Mouse (Mus musculus) limb, embryonic 15.5 days (tissue): ENCODE data around the gene Epb41. TPM values are rescaled to one million over a fixed set of nuclear protein-coding genes. Genes with fewer than 3 reads are reported as not detected.

ENCODE experiments used
- ATAC-seq: fragments of 200-750 bp; cut with Nextera tagmentation; 2 replicates; pipeline ENCODE4 v1.8.0; 2017; ENCODE audit warnings: low read depth, moderate TSS enrichment; ENCODE audit not compliant: insufficient number of reproducible peaks, low FRiP score, low TSS enrichment
- H3K27ac ChIP-seq: fragments of 300-500 bp; sonication (generic); 2 replicates; pipeline ENCODE4 v1.5.1; 2015; ENCODE audit warnings: moderate library complexity, mild to moderate bottlenecking, inconsistent platforms
- H3K27me3 ChIP-seq: fragments of 300-500 bp; sonication (generic); 2 replicates; pipeline ENCODE4 v1.6.1; 2015; ENCODE audit warnings: inconsistent platforms
- H3K36me3 ChIP-seq: fragments of 300-500 bp; sonication (generic); 2 replicates; pipeline ENCODE4 v1.6.1; 2015; ENCODE audit warnings: inconsistent platforms
- H3K4me1 ChIP-seq: fragments of 300-500 bp; sonication (generic); 2 replicates; pipeline ENCODE4 v1.6.1; 2015; ENCODE audit warnings: inconsistent platforms
- H3K4me2 ChIP-seq: fragments of 300-500 bp; sonication (generic); 2 replicates; pipeline ENCODE4 v1.6.1; 2015; ENCODE audit warnings: mild to moderate bottlenecking, inconsistent platforms
- H3K4me3 ChIP-seq: fragments of 300-500 bp; sonication (generic); 2 replicates; pipeline ENCODE4 v1.5.1; 2015; ENCODE audit warnings: mild to moderate bottlenecking, inconsistent platforms
- H3K9ac ChIP-seq: fragments of 300-500 bp; sonication (generic); 2 replicates; pipeline ENCODE4 v1.6.1; 2015; ENCODE audit warnings: inconsistent platforms
- H3K9me3 ChIP-seq: fragments of 300-500 bp; sonication (generic); 2 replicates; pipeline ENCODE4 v1.6.1; 2016; ENCODE audit warnings: inconsistent platforms
- WGBS: fragments of 180-500 bp; shearing (Covaris S2); methylation state at CpG from one replicate; pipeline ENCODE4 v1.1.7; 2015; 5-methylcytosine and 5-hydroxymethylcytosine counted together
- polyA plus RNA-seq: library from polyadenylated mRNA; unstranded; fragments of >200 nt; fragmentation: Nextera tagmentation; extraction: Ambion mirVana; gene quantifications from 2 replicates; pipeline ENCODE4 v1.2.1, GENCODE M21; 2015

Gene Epb41
- polyA plus RNA-seq, 1 experiment from 2014 or later: 59.8 TPM

DNA sequence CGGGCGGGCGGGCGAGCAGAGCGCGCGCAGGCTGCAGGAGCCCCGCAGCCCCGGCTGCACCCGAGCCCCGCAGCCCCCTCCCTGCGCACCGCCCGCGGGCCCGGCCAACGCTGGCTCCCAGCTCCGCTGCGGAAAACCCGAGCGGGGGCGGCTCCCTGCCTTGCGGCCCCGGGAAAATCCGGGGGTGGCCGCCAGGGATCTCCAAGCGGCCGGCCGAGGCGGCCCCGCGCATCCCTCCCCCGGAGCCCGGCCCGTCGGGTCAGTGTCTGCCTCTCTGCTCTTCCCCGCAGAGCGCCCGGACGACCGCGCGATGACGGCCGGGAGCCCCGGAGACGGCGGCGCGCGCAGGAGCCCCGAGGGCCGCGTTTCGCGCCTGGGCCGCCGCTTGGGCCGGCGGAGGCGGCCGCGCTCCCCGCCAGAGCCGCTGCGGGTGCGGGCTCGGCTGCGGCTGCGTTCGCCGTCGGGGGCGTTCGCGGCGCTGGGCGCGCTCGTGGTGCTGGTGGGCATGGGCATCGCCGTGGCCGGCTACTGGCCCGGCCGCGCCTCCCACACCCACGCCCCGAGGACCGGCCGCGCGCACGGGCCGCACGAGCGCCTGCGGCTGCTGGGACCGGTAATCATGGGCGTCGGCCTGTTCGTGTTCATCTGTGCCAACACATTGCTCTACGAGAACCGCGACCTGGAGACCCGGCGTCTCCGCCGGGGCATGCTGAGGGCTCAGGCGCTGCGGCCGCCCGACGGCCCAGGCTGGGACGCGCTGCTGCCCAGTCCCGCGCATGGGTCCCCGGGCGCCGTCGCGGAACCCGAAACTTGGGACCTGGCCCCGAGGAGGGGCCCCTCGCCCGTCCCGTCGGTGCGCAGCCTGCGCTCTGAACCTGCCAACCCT lies 153.4 kb downstream of the Epb41 start, which contains the start of gene Tmem200b:
Gene Tmem200b, plus strand, starts transcription at position 311 of the 886 bp plus-strand sequence.
- H3K36me3 ChIP-seq: peaks cover 25% of the 10 kb centered on the region
- peak within 1 kb of the TSS; percentile 82 for H3K4me2 ChIP-seq
- H3K9me3 ChIP-seq: no peaks in the 10 kb centered on the region
- ATAC-seq: no peak; the same call in 1 of the 2 replicates
- H3K27me3 ChIP-seq: peaks cover 22% of the 10 kb centered on the region
- WGBS: under 1% methylated on average over 95 of the region's 130 CpGs
- H3K4me3 ChIP-seq: peak within 1 kb of the TSS; percentile 68
- H3K27ac ChIP-seq: peak within 1 kb of the TSS; percentile 94
- peak within 1 kb of the TSS; percentile 79 for H3K9ac ChIP-seq
- H3K4me1 ChIP-seq: peaks cover 88% of the 10 kb centered on the region

DNA sequence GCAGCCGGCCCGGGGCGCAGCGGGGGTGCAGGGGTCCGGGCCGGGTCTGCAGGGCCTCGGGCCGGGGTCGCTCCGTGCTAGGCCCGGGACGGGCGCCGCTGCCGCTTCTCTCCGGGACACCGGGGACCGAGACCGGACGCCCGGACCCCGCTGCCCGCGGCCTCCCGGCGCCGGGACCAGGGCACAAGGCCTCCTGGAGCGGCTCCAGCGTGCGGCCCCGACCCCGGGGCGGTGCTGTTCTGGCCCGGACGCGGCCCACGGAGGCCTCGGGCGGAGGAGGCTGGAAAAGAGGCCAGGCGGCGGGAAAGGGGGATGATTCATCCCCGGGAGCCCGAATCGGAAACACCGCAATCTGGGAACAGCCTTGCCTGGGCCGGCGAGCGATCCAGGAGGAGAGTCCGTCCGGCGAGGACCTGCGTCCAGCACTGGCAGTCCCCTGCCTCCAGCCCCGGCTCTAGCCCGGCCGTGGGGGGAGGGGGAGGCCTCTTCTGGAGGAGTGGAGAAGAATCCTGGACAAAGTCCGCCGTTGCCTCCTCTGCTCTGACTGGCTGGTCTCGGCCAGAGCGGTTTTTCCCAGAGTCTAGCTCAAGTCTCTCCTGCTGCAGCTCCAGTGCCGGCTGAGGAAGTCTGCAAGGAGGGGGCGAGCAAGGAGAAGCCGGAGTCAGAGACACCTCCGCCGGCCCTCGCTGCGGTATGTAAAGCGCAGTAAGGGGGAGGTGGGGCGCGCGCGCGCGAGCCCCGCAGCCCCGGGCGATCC lies 154.3 kb downstream of the Epb41 start:
- Histone ChIP-seq H3K36me3 (peaks cover 17% of the 10 kb centered on the region), H3K4me3 (peak overlapping the region; percentile 68), H3K27ac (peak overlapping the region; percentile 94), H3K4me1 (peaks cover 93% of the 10 kb centered on the region), H3K9ac (peak overlapping the region; percentile 79), H3K9me3 (no peaks in the 10 kb centered on the region), H3K27me3 (peaks cover 30% of the 10 kb centered on the region), H3K4me2 (peak overlapping the region; percentile 82)
- 0% methylated on average over 73 of the region's 76 CpGs for WGBS
- ATAC-seq: peak; percentile 3; the same call in 1 of the 2 replicates

DNA sequence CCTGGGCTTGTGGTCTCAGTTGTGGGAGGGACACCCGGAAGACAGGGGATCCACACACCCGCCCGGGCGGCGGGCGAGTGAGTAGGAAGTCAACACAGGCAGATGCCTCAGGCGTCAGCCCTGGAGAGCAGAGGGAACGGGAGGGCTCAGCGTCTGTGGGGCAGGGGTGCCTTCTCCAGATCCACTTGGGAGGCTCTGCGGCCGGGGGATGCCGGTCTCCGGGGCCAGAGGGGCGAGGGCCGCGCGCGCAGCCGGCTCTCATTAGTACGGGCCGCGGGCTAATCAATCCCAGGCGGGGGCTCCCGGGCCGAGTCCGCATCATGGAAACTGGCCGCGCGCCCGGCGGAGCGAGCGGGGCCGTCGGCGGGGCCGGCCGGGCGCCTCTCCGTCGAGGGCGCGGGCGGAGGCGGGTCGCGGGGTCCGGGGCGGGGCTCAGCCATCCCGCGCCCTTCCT lies 155.0 kb downstream of the Epb41 start:
- peak; percentile 36; the same call in 1 of the 2 replicates for ATAC-seq
- H3K36me3 ChIP-seq: peaks cover 17% of the 10 kb centered on the region
- H3K27ac ChIP-seq: peak overlapping the region; percentile 94
- H3K9me3 ChIP-seq: no peaks in the 10 kb centered on the region
- WGBS: 3% methylated on average over 51 of the region's 51 CpGs
- peak overlapping the region; percentile 79 for H3K9ac ChIP-seq
- H3K4me2 ChIP-seq: peak overlapping the region; percentile 82
- H3K4me3 ChIP-seq: peak overlapping the region; percentile 68
- peaks cover 31% of the 10 kb centered on the region for H3K27me3 ChIP-seq
- H3K4me1 ChIP-seq: peaks cover 95% of the 10 kb centered on the region

DNA sequence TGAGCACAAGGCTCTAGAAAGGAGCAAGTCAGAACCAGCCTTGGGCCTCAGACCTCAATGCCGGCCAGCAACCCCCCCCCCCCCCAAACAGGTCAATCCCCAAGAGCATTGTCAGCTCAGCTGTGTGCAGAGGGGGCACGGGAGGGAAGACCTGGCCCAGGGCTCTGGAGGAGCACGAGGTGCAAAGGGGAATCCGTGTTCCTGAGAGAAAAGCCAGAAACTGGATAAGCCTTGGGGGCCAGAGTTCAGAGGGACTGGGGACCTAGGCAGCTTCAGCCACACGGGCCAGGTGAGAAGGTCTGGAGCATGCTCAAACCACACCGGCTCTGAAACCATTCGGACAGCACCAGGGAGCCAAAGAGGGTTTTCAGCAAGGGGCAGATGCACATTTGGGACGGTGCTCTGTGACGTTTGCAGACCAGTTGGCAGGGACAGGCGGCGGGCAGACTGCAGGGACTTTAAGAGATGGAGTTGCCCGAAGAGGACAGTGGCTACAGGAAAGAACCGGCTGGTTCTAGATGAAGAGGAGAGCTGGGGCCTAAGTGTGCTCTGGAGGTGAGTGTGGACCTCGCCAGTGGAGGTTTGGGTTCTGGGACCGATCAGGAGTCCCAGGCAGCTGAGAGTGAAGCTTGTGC lies 155.5 kb downstream of the Epb41 start:
- peaks cover 94% of the 10 kb centered on the region for H3K4me1 ChIP-seq
- ATAC-seq: no peak
- H3K27ac ChIP-seq: peak overlapping the region; percentile 94
- H3K27me3 ChIP-seq: peaks cover 31% of the 10 kb centered on the region
- peaks cover 15% of the 10 kb centered on the region for H3K36me3 ChIP-seq
- peak overlapping the region; percentile 68 for H3K4me3 ChIP-seq
- no peaks in the 10 kb centered on the region for H3K9me3 ChIP-seq
- peak overlapping the region; percentile 79; the same call in 1 of the 2 replicates for H3K9ac ChIP-seq
- H3K4me2 ChIP-seq: peak overlapping the region; percentile 82
- 11% methylated on average over 15 of the region's 15 CpGs for WGBS

DNA sequence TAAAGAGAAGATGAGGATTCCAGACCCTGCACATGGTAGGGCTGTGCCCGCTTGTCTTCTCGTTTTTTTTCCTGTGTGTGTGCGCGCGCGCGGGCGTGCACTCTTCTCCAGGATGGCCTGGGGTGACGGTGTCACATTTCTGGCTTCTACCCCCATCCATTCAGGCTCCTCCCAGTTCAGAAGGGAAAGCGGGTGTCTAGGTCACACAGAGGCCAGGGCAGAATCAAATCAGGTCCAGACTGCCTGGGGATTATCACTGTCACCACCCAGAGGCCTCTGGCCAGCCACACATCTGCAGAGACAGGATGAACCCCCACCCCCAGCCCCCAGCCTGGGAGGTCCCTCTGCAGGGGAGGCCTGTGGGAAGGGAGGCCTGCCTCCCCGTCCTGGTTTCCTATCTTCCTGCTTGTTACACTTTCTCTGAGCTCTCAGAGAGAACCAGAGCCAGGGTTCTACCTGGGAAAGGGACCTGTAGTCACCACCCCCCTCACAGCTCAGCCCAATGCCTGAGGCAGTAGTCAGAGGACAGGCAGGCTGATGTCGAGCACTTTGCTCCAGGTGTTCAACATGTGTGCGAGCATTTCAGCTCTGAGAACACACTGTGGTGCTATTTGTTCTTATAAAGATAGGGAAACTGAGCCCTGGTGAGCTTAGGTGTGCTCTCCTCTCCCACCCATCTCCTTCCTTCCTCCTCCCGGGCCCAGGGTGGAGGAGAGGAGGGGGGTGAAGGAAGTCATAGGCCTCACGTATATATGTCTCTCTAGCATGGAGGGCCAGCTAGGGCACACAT lies 156.2 kb downstream of the Epb41 start:
- Histone ChIP-seq H3K27ac (peak overlapping the region; percentile 94), H3K4me2 (peak overlapping the region; percentile 82), H3K9ac (no peak overlapping the region), H3K9me3 (no peaks in the 10 kb centered on the region), H3K27me3 (peaks cover 31% of the 10 kb centered on the region), H3K4me3 (peak overlapping the region; percentile 4; the same call in 1 of the 2 replicates), H3K36me3 (peaks cover 11% of the 10 kb centered on the region), H3K4me1 (peaks cover 93% of the 10 kb centered on the region)
- WGBS: 12% methylated on average over 15 of the region's 15 CpGs
- ATAC-seq: no peak

DNA sequence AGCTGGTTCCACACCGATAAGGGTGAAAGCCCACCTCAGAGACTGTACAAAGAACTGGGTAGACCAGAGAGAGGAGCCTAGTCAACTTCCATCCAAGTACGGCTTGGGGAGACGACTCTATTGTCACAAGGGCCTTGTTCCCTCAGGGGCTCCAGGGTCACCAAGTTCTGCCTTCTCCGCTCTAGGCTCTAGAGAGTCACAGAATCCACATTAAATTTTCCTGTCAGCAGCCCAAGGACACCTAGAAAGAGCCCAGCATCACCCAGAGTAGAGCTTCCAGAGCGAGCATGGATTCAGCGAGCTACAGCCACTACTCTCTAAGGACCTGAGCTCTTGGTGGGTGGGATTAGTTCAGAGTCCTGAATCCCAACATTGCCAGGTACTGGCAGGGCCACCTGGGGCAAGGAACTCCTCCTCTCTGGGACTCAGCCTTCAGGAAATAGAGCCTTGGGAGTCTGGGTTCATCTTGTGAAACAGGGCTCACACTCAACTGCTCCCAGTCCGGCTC lies 157.0 kb downstream of the Epb41 start:
- no peak overlapping the region for H3K4me3 ChIP-seq
- no peak for ATAC-seq
- H3K27ac ChIP-seq: peak overlapping the region; percentile 94; the same call in 1 of the 2 replicates
- H3K9me3 ChIP-seq: no peaks in the 10 kb centered on the region
- WGBS: 66% methylated on average over 7 of the region's 7 CpGs
- no peak overlapping the region for H3K9ac ChIP-seq
- no peak overlapping the region for H3K4me2 ChIP-seq
- H3K36me3 ChIP-seq: peaks cover 8% of the 10 kb centered on the region
- peaks cover 93% of the 10 kb centered on the region for H3K4me1 ChIP-seq
- H3K27me3 ChIP-seq: peaks cover 30% of the 10 kb centered on the region

DNA sequence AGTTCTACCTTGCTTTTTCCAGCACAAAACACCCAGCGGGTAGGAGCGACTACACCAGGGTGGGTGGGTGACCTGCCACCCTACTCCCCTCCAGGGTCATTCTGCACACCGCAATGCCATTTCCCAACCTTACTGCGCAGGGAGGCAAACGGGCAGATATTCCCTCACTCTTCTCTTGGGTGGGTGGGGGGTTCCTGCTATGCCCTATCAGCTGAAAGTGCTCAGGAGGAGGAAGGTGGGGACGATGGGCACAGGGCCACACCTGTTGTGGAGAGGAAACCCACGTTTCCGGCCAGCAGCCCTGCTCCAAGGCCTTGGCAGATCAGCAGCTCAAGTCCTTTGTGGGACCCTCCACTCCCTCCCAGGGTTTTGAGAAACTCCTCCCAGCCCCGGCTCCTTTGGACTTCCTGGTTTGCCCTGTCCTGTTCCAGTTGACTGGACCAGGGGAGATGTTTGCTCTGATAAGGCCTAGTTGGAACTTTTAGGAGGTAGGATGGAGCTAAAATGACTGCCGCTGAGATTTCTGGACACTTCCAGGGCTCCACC lies 158.0 kb downstream of the Epb41 start:
- ATAC-seq: no peak
- Histone ChIP-seq H3K36me3 (no peaks in the 10 kb centered on the region), H3K9me3 (no peaks in the 10 kb centered on the region), H3K4me1 (peaks cover 90% of the 10 kb centered on the region), H3K27ac (0 out of 2 replicates have a peak overlapping the region, but pooled peaks have one; percentile 22), H3K4me3 (no peak overlapping the region), H3K27me3 (peaks cover 20% of the 10 kb centered on the region), H3K9ac (no peak overlapping the region), H3K4me2 (no peak overlapping the region)
- 75% methylated on average over 10 of the region's 10 CpGs for WGBS

DNA sequence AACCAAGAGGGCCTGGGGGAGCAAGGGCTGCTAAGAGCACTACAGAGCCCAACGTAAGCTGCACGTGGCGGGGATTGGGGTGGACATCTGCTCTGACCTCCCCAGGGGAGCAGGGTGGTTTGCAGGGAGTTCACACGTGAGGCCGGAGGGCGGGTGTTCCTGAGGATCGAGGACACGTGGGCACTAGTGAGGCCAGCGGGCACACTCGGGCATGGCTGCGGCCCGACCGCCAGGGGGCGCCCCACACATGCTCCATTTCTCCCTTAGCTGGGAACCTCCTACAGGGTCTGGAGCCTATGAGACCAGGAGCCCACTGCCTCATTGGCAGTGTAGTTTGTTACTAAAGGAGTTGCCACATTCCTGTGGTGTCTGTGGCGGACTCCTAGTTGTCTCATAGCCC lies 158.7 kb downstream of the Epb41 start:
- peaks cover 83% of the 10 kb centered on the region for H3K4me1 ChIP-seq
- H3K36me3 ChIP-seq: no peaks in the 10 kb centered on the region
- peaks cover 17% of the 10 kb centered on the region for H3K27me3 ChIP-seq
- H3K9ac ChIP-seq: no peak overlapping the region
- H3K27ac ChIP-seq: peak overlapping the region; percentile 71; the same call in 1 of the 2 replicates
- ATAC-seq: no peak
- H3K9me3 ChIP-seq: no peaks in the 10 kb centered on the region
- H3K4me3 ChIP-seq: no peak overlapping the region
- WGBS: 7% methylated on average over 15 of the region's 15 CpGs
- H3K4me2 ChIP-seq: 0 out of 2 replicates have a peak overlapping the region, but pooled peaks have one; percentile 3

DNA sequence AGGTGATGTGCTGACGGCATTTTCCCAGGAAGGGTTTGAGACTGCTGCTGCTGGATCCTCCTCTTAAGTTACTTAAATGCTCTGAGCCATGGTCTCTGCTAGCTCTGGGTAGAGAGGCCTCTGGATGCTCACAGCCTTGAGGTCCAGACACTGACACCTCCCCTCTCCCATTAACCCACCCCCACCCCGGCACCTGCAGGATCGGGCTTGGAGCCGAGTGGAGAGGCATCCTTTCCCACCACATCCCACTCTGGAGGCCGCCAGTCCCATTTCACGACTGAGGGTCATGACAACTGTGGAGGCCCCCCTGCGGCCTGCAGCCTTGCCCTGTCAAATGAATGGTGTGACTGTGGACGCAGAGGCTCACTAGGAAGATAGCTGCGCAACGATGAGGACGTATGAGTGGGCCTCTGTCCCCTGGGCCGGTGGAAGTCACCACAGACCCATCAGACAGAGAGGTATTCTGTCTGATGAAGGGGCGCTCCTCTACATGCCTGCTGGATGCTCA lies 159.2 kb downstream of the Epb41 start:
- Histone ChIP-seq H3K4me3 (no peak overlapping the region; the same call in 1 of the 2 replicates), H3K9ac (no peak overlapping the region), H3K27ac (peak overlapping the region; percentile 71), H3K36me3 (no peaks in the 10 kb centered on the region), H3K27me3 (peaks cover 17% of the 10 kb centered on the region), H3K4me2 (peak overlapping the region; percentile 58), H3K9me3 (no peaks in the 10 kb centered on the region), H3K4me1 (peaks cover 84% of the 10 kb centered on the region)
- WGBS: 29% methylated on average over 13 of the region's 13 CpGs
- no peak for ATAC-seq

DNA sequence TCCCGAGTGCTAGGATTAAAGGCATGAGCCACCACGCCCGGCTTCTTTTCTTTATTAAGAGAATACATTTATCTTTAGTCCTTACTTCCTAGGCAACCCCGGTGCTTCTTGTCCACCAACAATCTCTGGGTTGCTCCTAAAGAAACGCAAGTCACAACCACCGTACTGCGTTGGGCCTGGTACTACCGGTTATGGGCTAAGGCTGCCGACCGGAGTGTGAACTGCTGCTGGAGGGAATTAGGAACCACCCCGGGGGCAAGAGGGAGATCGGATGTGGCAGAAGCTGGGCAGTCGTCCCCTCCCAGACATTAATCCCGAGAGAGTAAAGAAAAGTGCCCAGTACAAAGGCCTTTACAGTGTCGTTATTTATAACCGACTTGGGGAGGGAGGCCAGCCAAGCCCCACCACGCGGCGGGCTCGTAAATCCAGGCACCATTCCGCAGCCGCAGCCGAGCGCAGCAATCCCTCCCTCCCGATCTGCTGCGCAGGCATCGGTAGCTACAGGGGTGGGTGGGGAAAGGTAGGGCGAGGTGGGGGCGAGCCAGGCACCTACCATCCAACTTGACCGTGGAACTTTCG lies 160.1 kb downstream of the Epb41 start:
- ATAC-seq: no peak
- Histone ChIP-seq H3K4me3 (peak overlapping the region; percentile 26), H3K4me1 (peaks cover 84% of the 10 kb centered on the region), H3K9me3 (no peaks in the 10 kb centered on the region), H3K4me2 (peak overlapping the region; percentile 58), H3K9ac (0 out of 2 replicates have a peak overlapping the region, but pooled peaks have one; percentile 14), H3K27ac (peak overlapping the region; percentile 71), H3K36me3 (no peaks in the 10 kb centered on the region), H3K27me3 (peaks cover 17% of the 10 kb centered on the region)
- WGBS: 4% methylated on average over 31 of the region's 31 CpGs
